Mouse (Mus musculus) olfactory bulb, adult 2 months (tissue): ENCODE measurements around the gene Kdm6b. TPM values are rescaled to one million over a fixed set of nuclear protein-coding genes. Genes with fewer than 3 reads are reported as not detected.

ENCODE experiments used
- H3K27ac ChIP-seq: fragments of 200-500 bp; 2 replicates; pipeline ENCODE4 v1.5.1; 2012; ENCODE audit warnings: low read depth, low read length; ENCODE audit not compliant: insufficient read depth
- H3K4me1 ChIP-seq: fragments of 200-500 bp; 2 replicates; pipeline ENCODE4 v1.6.1; 2012; ENCODE audit warnings: low read length; ENCODE audit not compliant: control insufficient read depth, insufficient read depth
- H3K4me3 ChIP-seq: fragments of 200-500 bp; 2 replicates; pipeline ENCODE4 v1.5.1; 2012; ENCODE audit warnings: mild to moderate bottlenecking, low read depth, low read length, moderate library complexity; ENCODE audit not compliant: insufficient read depth
- CTCF ChIP-seq: fragments of 200-500 bp; IDR thresholded peaks from 2 replicates; pipeline ENCODE4 v1.5.1; 2012; ENCODE audit warnings: low read depth, mild to moderate bottlenecking, low read length, moderate library complexity; ENCODE audit not compliant: insufficient read depth
- POLR2A ChIP-seq: fragments of 200-500 bp; IDR thresholded peaks from 2 replicates; pipeline ENCODE4 v1.6.1; 2012; ENCODE audit warnings: mild to moderate bottlenecking, low read depth, low read length, moderate library complexity; ENCODE audit not compliant: insufficient read depth
- WGBS: fragments of 180-500 bp; shearing (Covaris S2); methylation state at CpG from one replicate; pipeline ENCODE4 v1.1.7; 2018; 5-methylcytosine and 5-hydroxymethylcytosine counted together
- polyA plus RNA-seq: library from polyadenylated mRNA; stranded (reverse); fragments of >200 nt; gene quantifications from 2 replicates; pipeline ENCODE4 v1.2.4, GENCODE M21; 2012; ENCODE audit warnings: low replicate concordance; ENCODE audit not compliant: missing spikeins, insufficient read depth, insufficient read length

The Kdm6b gene
- polyA plus RNA-seq, 1 experiment, result not detected

DNA sequence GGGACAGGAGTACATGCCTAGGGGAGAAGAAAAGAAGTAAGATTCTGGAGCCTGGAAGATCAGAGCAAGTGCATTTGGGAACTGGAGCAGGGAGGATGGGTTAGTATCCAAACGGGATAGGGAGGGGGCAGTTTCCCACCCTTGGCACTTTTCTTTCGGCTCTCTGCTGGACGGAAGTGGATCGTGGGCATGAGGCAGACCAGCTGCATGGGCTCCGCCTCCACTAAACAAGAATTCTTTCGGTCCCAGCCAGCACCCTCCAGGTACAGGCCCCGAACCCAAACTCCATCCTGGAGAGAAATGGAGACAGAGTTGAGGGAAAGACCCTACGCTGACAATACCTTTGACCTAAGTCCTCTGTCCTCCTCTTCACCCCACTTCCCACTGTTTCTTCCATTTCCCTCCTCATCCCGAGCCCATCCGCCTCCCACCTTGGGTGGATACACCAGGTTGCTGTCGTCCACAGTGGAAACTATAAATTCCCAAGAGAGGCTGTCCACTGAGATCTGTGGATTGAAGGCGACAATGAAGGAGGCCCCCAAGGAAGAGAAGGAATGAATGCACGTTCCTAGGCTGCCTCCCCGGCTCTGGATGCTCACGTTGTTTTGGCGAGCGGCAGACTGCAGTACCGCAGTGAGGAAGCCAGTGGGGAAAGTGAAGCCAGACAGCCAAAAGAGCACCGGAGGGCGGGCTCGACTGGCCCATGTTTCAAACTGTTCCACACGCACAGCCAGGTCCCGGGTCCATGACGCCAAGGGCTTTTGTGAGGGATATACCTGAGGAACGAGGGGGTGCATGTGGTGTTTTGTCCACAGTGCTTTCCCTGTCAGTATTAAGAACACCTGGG lies 7.9 kb upstream of the Kdm6b start:
- H3K4me3 ChIP-seq, result no peak overlapping the region
- TF ChIP-seq CTCF (no peak), POLR2A (no peak)
- no peak overlapping the region for H3K27ac ChIP-seq
- H3K4me1 ChIP-seq, result peaks cover 20% of the 10 kb centered on the region
- 45% methylated on average over 25 of the region's 25 CpGs for WGBS

DNA sequence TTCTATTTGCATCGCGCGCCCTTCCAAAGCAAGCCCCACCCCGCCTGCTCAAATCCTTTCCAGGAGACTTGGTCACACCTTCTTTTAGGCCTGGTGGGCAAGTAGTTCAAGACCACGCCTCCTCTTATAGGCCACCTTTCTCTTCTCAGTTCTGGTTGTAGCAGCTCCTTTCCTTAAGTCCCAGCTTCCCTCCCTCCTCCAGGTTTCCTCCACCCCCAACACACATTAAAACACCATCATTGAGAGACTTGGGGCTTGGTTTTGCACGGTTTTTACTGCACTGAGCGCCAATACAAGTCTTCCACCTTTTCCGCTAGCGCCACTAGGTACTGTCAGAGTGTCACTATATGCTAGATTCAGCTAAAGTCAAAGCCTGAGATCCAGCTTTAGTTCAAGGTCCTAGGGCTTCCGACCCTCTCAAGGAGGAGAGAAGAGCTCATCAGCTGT lies 7.1 kb upstream of the Kdm6b start:
- H3K27ac ChIP-seq, result no peak overlapping the region
- H3K4me3 ChIP-seq, result no peak overlapping the region
- WGBS, result 30% methylated on average over 10 of the region's 10 CpGs
- TF ChIP-seq POLR2A (no peak), CTCF (no peak)
- peaks cover 20% of the 10 kb centered on the region for H3K4me1 ChIP-seq

DNA sequence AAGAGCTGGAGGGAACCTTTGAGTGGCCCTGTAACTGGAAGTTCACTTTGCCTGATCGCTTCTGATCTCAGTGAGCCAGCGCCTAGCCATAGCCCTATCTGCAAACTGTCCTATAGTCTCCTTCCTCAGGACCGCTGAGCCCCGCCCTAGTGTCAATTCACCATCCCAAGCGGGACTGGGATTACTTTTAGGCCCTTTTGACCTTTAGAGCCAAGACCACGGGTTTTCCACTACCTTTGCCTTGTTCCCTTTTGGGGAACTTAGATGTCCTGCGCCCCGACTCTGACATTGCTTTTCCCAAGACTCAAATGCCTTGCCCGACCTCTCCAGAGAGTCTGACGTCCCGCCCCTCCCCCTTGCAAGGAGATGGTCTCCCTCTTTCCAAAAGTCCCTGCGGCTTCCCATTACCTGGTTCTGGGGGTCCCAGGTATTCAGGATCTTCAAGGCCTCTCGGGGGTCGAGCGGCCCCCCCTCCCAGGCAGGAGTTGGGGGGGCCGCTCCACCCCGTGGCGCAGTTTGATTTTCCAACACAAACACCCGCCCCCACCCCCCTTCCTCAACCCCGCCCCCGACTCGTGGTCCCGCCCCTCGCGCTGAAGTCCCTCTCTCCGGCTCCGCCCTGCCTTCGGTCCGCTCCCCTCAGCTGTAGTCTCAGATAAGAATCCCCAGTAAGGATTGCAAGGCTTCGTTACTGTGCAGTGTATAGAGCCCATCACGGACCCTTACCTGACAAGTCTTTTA lies 6.5 kb upstream of the Kdm6b start:
- H3K4me3 ChIP-seq, result peak overlapping the region; percentile 64
- 0 out of 2 replicates have a peak overlapping the region, but pooled peaks have one; percentile 61 for H3K27ac ChIP-seq
- H3K4me1 ChIP-seq, result peaks cover 22% of the 10 kb centered on the region
- TF ChIP-seq POLR2A (no peak), CTCF (no peak)
- 1% methylated on average over 31 of the region's 31 CpGs for WGBS

DNA sequence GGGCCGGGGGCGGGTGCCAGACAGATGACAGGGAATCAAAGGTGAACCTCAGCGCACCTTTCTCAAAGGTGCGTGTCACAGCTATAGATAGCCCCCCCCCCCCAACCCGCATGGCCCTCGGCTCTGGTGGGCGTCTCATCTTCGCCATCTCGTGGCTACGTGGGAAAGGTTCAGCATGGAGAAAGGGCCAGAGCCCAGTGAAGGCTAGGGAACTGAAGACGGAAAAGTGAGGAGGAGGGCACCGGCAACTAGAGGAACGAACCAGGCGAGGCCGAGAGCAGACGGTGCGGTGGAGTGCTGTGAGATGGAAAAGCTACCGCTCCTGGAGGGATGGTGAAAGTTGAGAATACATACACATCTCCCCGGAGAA lies 6.0 kb upstream of the Kdm6b start:
- TF ChIP-seq POLR2A (no peak), CTCF (peak; percentile 40; the same call in 1 of the 2 replicates)
- H3K4me3 ChIP-seq, result peak overlapping the region; percentile 64
- H3K27ac ChIP-seq, result peak overlapping the region; percentile 61; the same call in 1 of the 2 replicates
- whole genome bisulfite sequencing, result under 1% methylated on average over 19 of the region's 19 CpGs
- H3K4me1 ChIP-seq, result peaks cover 27% of the 10 kb centered on the region

DNA sequence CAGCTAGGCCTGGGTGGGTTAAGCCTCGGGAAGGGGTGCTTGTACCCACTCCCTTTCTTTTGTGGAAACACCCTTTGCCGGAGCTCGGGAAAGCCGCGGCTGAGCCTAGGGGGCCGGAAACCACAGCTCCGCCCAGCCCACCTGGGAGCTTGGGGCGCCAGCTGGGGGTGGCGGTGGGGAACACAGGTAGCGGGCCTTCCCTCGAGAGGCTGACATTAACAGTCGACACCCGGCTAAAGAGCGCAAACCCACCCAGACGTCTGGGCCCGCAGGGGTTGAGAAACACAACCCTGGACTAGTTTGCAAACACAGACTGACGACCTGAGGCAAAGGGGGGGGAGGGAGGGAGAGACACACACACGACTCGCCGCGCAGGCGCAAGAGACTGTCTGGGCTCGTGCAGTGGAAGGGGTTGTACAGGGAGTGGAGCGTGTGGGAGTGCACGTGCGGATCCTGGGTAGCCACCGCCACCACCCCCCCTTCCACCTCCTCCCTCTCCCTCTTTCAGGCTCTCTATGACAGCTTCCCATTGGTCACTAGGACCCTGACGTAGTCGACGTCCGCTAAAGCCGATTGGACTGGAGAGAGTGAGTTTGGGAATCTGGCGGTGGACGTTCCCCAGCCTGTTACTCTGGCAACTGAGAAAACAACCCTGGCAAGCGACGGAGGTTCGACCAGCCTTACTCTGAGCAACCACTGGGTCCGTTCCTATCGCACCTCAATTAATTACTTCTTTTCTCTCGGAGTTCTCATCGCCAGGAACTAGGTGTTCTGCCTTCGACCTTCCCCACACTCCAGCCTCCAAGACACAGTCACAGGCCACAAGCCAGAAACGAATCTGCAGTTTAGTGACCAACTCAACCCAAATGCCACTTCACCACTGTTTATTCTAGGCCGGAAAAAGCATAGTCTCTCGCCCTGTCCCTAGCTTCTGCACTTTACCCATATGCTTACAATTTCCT lies 5.3 kb upstream of the Kdm6b start:
- H3K4me3 ChIP-seq, result peak overlapping the region; percentile 64
- peak overlapping the region; percentile 99 for H3K27ac ChIP-seq
- under 1% methylated on average over 45 of the region's 45 CpGs for WGBS
- H3K4me1 ChIP-seq, result peaks cover 34% of the 10 kb centered on the region
- no peak for TF ChIP-seq CTCF
- TF ChIP-seq POLR2A, result no peak

DNA sequence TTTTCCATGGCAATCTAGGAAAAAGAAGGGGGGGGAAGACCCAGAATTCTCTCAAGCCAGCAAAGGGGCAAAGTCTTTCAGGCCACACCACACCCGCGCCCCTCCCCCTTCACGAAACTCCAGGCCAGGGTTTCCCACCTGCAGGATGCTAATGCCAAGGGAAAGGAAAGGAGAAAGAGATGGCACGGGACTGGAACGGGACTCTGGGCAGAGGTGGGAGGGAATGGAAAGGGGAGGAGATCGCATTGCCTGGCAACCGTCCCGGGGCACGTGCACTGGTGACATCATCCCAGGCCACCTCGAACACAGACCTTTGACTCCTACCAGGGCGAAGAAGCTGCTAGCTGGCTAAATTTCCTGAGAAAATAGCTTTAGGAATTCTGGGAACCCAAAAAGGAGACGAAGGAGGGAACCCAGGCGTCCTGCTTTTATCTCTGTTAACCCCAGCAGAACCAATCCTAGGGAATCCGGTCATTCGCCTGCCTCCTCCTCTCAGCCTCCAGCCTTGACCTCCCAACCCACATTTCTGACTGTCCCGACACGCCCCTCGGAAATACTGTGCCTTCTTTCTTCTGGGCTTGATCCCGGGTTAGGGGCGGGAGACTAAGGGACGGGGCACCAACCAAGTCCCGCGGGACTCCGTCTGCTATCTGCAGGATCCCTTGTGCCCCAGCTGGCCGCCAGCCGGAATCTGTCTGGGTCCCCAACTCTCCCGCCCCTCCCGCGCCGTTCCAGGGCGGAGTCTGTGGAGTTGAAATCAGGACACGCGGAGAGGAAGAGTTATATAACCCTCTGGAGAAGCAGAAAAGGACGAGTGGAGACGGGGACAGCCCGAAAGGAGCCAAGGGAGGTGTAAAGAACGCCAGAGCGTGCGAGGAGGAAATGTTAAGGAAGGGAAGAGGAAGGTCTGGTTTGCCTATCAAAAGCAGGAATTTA lies 4.2 kb upstream of the Kdm6b start:
- WGBS, result under 1% methylated on average over 39 of the region's 39 CpGs
- TF ChIP-seq CTCF (no peak), POLR2A (peak; percentile 80)
- H3K4me3 ChIP-seq, result peak overlapping the region; percentile 64
- peak overlapping the region; percentile 99 for H3K27ac ChIP-seq
- H3K4me1 ChIP-seq, result peaks cover 44% of the 10 kb centered on the region

DNA sequence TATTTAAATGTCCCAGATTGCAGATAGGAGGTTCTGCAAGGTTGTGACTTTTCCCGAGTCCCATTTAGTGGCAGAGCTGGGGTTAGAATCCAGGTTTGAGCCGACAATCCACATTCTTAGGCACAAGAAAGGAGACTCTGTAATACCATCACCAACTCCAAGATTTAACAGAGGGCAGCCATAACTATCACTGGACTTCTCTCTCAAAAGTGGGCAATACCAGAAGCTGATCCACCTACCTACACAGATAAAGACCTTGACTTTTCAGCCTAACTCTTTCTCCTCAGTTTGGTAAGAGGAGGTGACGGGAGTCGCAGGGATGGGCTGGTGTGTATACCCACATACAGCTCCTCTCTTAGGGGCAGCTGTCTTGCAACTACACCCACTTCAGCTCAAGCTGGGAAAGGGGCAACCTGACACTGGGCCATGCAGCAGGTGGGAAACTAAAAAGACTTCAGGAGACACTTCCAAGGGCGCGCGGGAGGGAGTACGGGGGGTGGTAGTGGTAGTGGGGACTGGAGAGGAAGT lies 3.5 kb upstream of the Kdm6b start:
- no peak for TF ChIP-seq CTCF
- TF ChIP-seq POLR2A, result no peak
- WGBS, result 3% methylated on average over 8 of the region's 8 CpGs
- Histone ChIP-seq H3K4me3 (peak overlapping the region; percentile 64), H3K27ac (peak overlapping the region; percentile 48), H3K4me1 (peaks cover 46% of the 10 kb centered on the region)
